Mouse (Mus musculus): ENCODE results near the gene Ocln.

GRCm38 (mm10) chr13:100597284-100597683 lies 44.8 kb upstream of the Ocln start:
- TF ChIP-seq EP300 (IDR thresholded peaks at IDR 0.05; ENCODE audit: low read depth): no peak
- TF ChIP-seq CTCF (IDR thresholded peaks at IDR 0.05; ENCODE audit: low read depth): no peak

Measured in liver, postnatal 0 days (tissue).